8 mouse cellular contexts compared by ENCODE assay signal in the genomic region with DNA sequence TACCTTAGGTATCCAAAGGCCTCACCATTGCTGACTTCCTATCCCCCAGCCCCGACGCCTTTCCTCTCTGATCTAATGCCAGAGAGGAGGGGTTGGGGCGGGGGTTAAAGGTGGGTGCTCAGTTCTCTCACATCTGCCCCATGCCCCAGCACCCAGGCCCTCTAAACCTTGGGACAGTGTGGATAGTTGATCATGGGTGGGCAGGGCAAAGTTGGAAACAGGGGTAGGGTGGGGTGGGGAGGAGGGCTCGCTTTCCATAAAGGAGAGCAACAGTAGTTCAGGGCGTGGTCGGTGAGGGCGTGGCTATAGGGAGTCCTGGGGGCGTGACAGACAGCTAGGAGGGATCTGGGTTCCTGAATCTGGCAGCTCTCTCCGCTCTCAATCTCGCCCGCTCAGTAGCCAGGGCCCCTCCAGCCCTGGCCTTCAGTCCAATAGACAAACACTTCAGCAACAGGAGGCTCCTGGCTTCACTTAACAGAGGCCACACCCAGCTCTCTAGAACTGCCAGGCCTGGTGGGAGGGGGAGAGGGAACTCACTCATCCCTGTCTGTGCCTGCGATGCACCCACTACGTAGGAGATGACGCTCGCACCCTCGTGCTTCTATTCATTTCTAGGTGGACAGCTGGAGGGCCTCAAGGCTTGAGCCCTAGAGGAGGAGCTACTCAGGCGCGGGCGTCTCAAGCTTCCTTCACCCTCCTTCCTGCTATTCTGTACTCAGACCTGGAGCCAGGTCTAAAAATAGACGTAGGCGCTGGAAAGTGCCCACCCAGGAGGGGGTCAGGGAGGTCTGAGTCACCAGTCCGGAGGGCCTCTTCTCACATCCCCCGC. TPM values are rescaled to one million over a fixed set of nuclear protein-coding genes. Genes with fewer than 3 reads are reported as not detected.
A peak's percentile ranks its signal among the peaks of the same experiment; 100 is the strongest.
DNase-seq lines count a peak whose midpoint lies in the region; ATAC-seq and TF ChIP-seq lines count a peak whose summit lies in the region.

No protein-coding gene starts in this region.

- 3% methylated on average over 23 of the region's 23 CpGs for WGBS in heart, adult 2 months

- DNase-seq in left cerebral cortex, adult 18-20 months (ENCODE audit: low spot score in 2 of 2), result peak; percentile 69 to 70
- DNase-seq in left cerebral cortex, adult 11 months (ENCODE audit: low spot score), result no peak
- peak; percentile 37 for DNase-seq in embryo, embryonic 9.5 days (ENCODE audit: extremely low spot score)
- DNase-seq in heart, adult 2 months, result peak; percentile 62 to 80
- DNase-seq in kidney, adult 18-20 months, result peak; percentile 42
- DNase-seq in lung, adult 18-20 months, result peak; percentile 80 to 86
- peak; percentile 75 to 78 for DNase-seq in right cerebral cortex, adult 2 months (ENCODE audit: low spot score in 2 of 2)

- no peaks in the 10 kb centered on the region for H3K27me3 ChIP-seq in heart, adult 2 months (ENCODE audit: control insufficient read depth, insufficient read depth, low read length)

- peak overlapping the region; percentile 56 for H3K27ac ChIP-seq in heart, adult 2 months

- H3K79me2 ChIP-seq in heart, adult 2 months (replicated peaks; ENCODE audit: control insufficient read depth, insufficient read depth, low read length), result no peaks in the 10 kb centered on the region

- intact Hi-C loops in heart, adult 2 months (cut with DNase I), result loop anchor here (1.0 to 5.0 kb wide), 3 partner anchors 51 to 152 kb away; no protein-coding TSS in a partner anchor

- no peak overlapping the region; the same call in 1 of the 2 replicates for H3K4me3 ChIP-seq in heart, adult 2 months

- peaks cover 1% of the 10 kb centered on the region; the same call in 1 of the 2 replicates for H3K4me1 ChIP-seq in heart, adult 2 months (ENCODE audit: control insufficient read depth, insufficient read depth, low read length)

- no peak for TF ChIP-seq EP300 in heart, adult 2 months (IDR thresholded peaks at IDR 0.05; ENCODE audit: insufficient read depth, low read depth, low read length)

- TF ChIP-seq POLR2A in heart, adult 2 months (IDR thresholded peaks at IDR 0.05; ENCODE audit: insufficient read depth, low read depth, low read length), result no peak

- ATAC-seq in erythroid progenitor cell, adult 5-6 weeks (replicated peaks; ENCODE audit: low FRiP score, poor library complexity, severe bottlenecking), result no peak

- TF ChIP-seq CTCF in heart, adult 2 months (IDR thresholded peaks at IDR 0.05), result no peak

- 0 out of 2 replicates have a peak overlapping the region, but pooled peaks have one; percentile 18 for H3K9ac ChIP-seq in heart, adult 2 months (ENCODE audit: low read depth, low read length)

- H3K36me3 ChIP-seq in heart, adult 2 months (ENCODE audit: control insufficient read depth, insufficient read depth, low read length), result no peaks in the 10 kb centered on the region

RNA-seq across cellular contexts. Expression of a gene that starts 10.9 kb away (rescaled TPM):
- total RNA-seq in left cerebral cortex, adult 18-20 months (2021), result 10 to 100 TPM; 14.6 to 15.8 TPM
- 1 to 10 TPM; 5.0 to 5.5 TPM for total RNA-seq in heart, adult 2 months (2021)
- polyA plus RNA-seq in heart, adult 2 months (2012; rRNA removed), result 7.2 and 8.4 TPM in 2 replicates
- total RNA-seq in erythroid progenitor cell, adult 5-6 weeks (2015; ENCODE audit: low replicate concordance), result 5.8 TPM in 1 of 2 replicates, not detected in the other
- total RNA-seq in erythroid progenitor cell, adult 5-6 weeks (2017; ENCODE audit: low replicate concordance), result not detected in 2 replicates

RNA-seq across cellular contexts. Expression of a gene that starts 52.1 kb away (rescaled TPM):
- 100 to 1,000 TPM; 366 to 382 TPM for total RNA-seq in left cerebral cortex, adult 18-20 months (2021)
- 1 to 10 TPM; 1.8 to 2.0 TPM for total RNA-seq in heart, adult 2 months (2021)
- polyA plus RNA-seq in heart, adult 2 months (2012; rRNA removed), result 2.5 and 4.8 TPM in 2 replicates
- not detected in 2 replicates for total RNA-seq in erythroid progenitor cell, adult 5-6 weeks (2015; ENCODE audit: low replicate concordance)
- total RNA-seq in erythroid progenitor cell, adult 5-6 weeks (2017; ENCODE audit: low replicate concordance), result not detected in 2 replicates

Comparison
In these comparisons a context has a peak if more than half of its experiments do, and no peak if none do; other contexts are left out.
1. RNA of a gene that starts 52.1 kb away (total RNA-seq): 366 to 382 TPM in left cerebral cortex, adult 18-20 months; 1.8 to 2.0 TPM in heart, adult 2 months and not detected in erythroid progenitor cell, adult 5-6 weeks; every median in the first group is over 100 times any median in the second.